Mouse (Mus musculus) heart, postnatal 0 days (tissue): ENCODE results near the gene Zfp94.

ENCODE experiments used
- CTCF ChIP-seq: IDR thresholded peaks from 2 replicates; pipeline ENCODE4 v1.5.1; 2016; ENCODE audit warnings: antibody characterized with exemption, control low read depth, low read depth
- EP300 ChIP-seq: IDR thresholded peaks from 2 replicates; pipeline ENCODE4 v1.6.1; 2016; ENCODE audit warnings: antibody characterized with exemption, low read depth

DNA sequence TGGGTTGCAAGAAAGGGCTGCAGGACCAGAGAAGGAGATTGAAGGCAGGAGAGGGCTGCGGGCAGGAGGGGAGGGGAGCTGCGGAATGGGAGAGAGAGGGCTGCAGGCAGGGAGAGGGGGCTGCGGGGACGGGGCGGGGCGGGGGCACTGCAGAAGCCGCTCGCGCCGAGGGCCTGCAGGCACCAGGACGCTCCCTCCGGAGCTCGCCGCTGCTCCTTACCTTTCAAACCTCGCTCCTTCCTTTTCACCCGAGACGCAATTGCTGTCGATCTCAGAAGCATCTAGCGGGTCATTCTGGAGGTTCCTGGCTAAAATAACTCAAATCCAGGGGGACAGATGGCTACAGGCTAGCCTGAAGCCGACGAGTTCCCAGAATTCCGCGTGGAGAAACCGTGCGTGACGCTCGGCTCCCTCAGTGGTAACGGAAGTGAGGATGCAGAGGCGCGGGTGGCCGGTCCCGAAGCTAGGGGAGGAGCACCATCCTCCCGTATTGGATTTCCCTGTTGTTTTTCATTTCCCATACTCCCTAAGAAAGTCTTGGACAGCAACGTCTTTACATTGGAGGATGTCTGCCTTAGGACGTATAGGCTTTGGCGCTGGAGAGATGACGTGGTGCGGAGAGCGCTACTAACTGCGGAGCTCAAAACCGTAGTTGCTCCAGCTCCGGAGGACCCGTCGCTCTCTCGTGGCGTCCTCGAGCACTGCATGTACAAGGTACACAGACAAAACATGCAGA is 17.3 kb downstream of the Zfp94 start:
- TF ChIP-seq CTCF (peak; percentile 40), EP300 (no peak)
